Mouse (Mus musculus): ENCODE data around the gene Man2a1.
A peak's percentile ranks its signal among the peaks of the same experiment; 100 is the strongest.

The Man2a1 gene

GRCm38 (mm10) chr17:64600372-64601090 lies at the start of gene Man2a1:
Gene Man2a1 (plus strand): TSS chr17:64600736.
- DNase-seq, result peak; percentile 90

GRCm38 (mm10) chr17:64553358-64553757 lies 47.2 kb upstream of the Man2a1 start:
- DNase-seq, result no peak

- no peak for DNase-seq
These were observed 45.6 kb upstream of the Man2a1 start for GRCm38 (mm10) chr17:64554901-64555300.

- no peak for DNase-seq
These were observed 43.7 kb upstream of the Man2a1 start for GRCm38 (mm10) chr17:64556661-64557445.

GRCm38 (mm10) chr17:64558994-64559540 lies 41.5 kb upstream of the Man2a1 start:
- no peak for DNase-seq

- no peak for DNase-seq
These were observed 34.1 kb upstream of the Man2a1 start for GRCm38 (mm10) chr17:64566435-64566834.

GRCm38 (mm10) chr17:64567546-64567945 lies 33.0 kb upstream of the Man2a1 start:
- DNase-seq, result no peak

GRCm38 (mm10) chr17:64573981-64574380 lies 26.6 kb upstream of the Man2a1 start:
- no peak for DNase-seq

GRCm38 (mm10) chr17:64575240-64575639 lies 25.3 kb upstream of the Man2a1 start:
- no peak for DNase-seq

- DNase-seq, result no peak
These were observed 23.1 kb upstream of the Man2a1 start for GRCm38 (mm10) chr17:64577485-64577884.

GRCm38 (mm10) chr17:64578346-64578745 lies 22.2 kb upstream of the Man2a1 start:
- DNase-seq, result peak; percentile 39

- DNase-seq, result peak; percentile 59
These were observed 20.8 kb upstream of the Man2a1 start for GRCm38 (mm10) chr17:64579696-64580095.

- no peak for DNase-seq
These were observed 19.4 kb upstream of the Man2a1 start for GRCm38 (mm10) chr17:64581133-64581532.

GRCm38 (mm10) chr17:64581962-64582361 lies 18.6 kb upstream of the Man2a1 start:
- no peak for DNase-seq

GRCm38 (mm10) chr17:64590483-64590882 lies 10.1 kb upstream of the Man2a1 start:
- no peak for DNase-seq

- DNase-seq, result no peak
These were observed 9.2 kb upstream of the Man2a1 start for GRCm38 (mm10) chr17:64591366-64591765.

- no peak for DNase-seq
These were observed 8.2 kb upstream of the Man2a1 start for GRCm38 (mm10) chr17:64592355-64592754.

GRCm38 (mm10) chr17:64592788-64593187 lies 7.7 kb upstream of the Man2a1 start:
- DNase-seq, result no peak

- no peak for DNase-seq
These were observed 2.8 kb upstream of the Man2a1 start for GRCm38 (mm10) chr17:64597770-64598169.

GRCm38 (mm10) chr17:64599916-64600315 lies 620 bp upstream of the Man2a1 start:
- peak; percentile 62 for DNase-seq

- peak; percentile 44 for DNase-seq
These were observed 685 bp downstream of the Man2a1 start for GRCm38 (mm10) chr17:64601091-64601750.

- peak; percentile 76 for DNase-seq
These were observed 1.4 kb downstream of the Man2a1 start for GRCm38 (mm10) chr17:64601751-64602578.

Measured in right cerebral cortex, adult 18-20 months (tissue).